ENCODE assay signal across 27 mouse cellular contexts in genomic region chr9:83299623-83300022, GRCm38 (mm10).
"Had no signal": no experiment of that assay in that cellular context is flagged by ENCODE, and none has a peak within 500 bp of the region (broad histone marks: within the 10 kb centered on the region; RNA-seq: fewer than 3 reads in every experiment).

No protein-coding gene starts in this region.

- H3K27ac ChIP-seq: heart, adult 2 months; heart, embryonic 13.5 days; heart, embryonic 15.5 days; hindbrain, embryonic 13.5 days; hindbrain, embryonic 15.5 days; hindbrain, postnatal 0 days; kidney, embryonic 15.5 days; kidney, postnatal 0 days; left cerebral cortex, adult 2 months; limb, embryonic 10.5 days; limb, embryonic 12.5 days had no signal

- H3K9ac ChIP-seq: heart, embryonic 13.5 days; heart, embryonic 15.5 days; hindbrain, embryonic 13.5 days; hindbrain, embryonic 15.5 days; kidney, embryonic 15.5 days; limb, embryonic 12.5 days had no signal

- H3K36me3 ChIP-seq: heart, embryonic 13.5 days; heart, embryonic 15.5 days; hindbrain, embryonic 13.5 days; hindbrain, embryonic 15.5 days; kidney, embryonic 15.5 days; limb, embryonic 10.5 days; limb, embryonic 12.5 days had no signal

- ATAC-seq: hindbrain, postnatal 0 days; intestine, embryonic 16.5 days had no signal

- H3K27me3 ChIP-seq: hindbrain, embryonic 13.5 days; hindbrain, embryonic 15.5 days; kidney, embryonic 15.5 days; limb, embryonic 12.5 days had no signal

- DNase-seq: gastrocnemius, postnatal 10 days; gastrocnemius, postnatal 25 days; heart, adult 11 months; heart, adult 2 months; heart, postnatal 14 days; heart, postnatal 36 days; kidney, adult 11 months; kidney, adult 2 months; kidney, adult 9 months; kidney, postnatal 14 days; kidney, postnatal 36 days; layer of hippocampus, adult 9-11 months; layer of hippocampus, postnatal 36 days; liver had no signal

- H3K4me2 ChIP-seq: heart, embryonic 11.5 days; heart, embryonic 13.5 days; heart, embryonic 15.5 days; hindbrain, embryonic 13.5 days; hindbrain, embryonic 15.5 days; kidney, embryonic 15.5 days; limb, embryonic 12.5 days; liver, embryonic 11.5 days had no signal

- H3K4me3 ChIP-seq: heart, adult 2 months; heart, embryonic 13.5 days; heart, embryonic 15.5 days; hindbrain, embryonic 13.5 days; hindbrain, embryonic 15.5 days; kidney, embryonic 15.5 days; left cerebral cortex, adult 2 months; limb, embryonic 10.5 days; limb, embryonic 12.5 days had no signal

- H3K9me3 ChIP-seq: heart, embryonic 13.5 days; heart, embryonic 15.5 days; hindbrain, embryonic 13.5 days; hindbrain, embryonic 15.5 days; kidney, embryonic 15.5 days; limb, embryonic 10.5 days; limb, embryonic 12.5 days had no signal

- H3K4me1 ChIP-seq: heart, embryonic 15.5 days; hindbrain, embryonic 13.5 days; hindbrain, embryonic 15.5 days; limb, embryonic 10.5 days had no signal
